Mouse (Mus musculus): ENCODE measurements around the gene Tex12.

DNA sequence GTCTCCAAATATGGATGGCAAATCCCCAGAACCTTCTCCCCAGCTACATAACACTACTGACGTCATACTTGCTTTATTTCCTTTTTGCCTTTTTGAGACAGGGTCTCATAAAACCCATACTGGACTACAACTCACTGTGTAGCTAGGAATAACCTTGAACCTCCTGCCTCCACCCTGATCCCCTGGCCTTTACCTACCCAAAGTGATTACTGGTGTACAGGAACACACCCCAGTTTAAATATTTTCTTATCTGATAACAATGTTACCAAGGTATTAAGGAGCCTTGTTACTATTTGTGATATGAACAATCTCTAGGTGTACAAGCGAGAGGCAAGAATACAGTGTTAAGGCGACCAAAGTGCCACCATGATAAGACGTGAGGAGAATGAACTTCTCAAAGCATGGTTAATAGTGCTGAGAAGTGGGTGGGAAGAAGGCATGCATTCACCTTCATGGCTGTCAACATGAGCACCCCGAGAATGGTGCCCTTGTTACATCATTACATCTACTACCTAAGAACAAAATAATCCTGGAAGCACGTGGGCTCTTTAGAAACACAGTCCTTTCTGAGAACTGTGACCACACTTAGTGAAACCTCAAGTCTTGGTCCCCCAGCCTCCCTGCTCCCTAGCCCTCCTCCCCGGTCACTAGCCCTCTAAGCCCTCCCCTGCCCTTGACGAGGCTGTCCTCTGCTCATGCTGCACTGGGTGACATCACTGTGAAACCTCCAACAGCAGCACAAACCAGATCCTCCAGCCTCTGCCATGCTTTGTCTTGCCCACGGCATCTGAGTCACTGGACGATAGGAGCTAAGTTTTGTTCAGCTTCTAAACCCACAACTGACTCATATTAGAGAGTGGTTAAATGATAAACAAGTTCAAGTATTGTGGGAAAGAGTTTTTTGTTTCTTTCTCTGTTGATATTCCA, 8.7 kb upstream of the Tex12 start:
- TF ChIP-seq CTCF (IDR thresholded peaks at IDR 0.05; ENCODE audit: low read depth, low read length) (no peak), POLR2A (IDR thresholded peaks at IDR 0.05; ENCODE audit: extremely low read depth, insufficient read depth, low read length) (no peak)
